Mouse (Mus musculus) kidney, adult 2 months (tissue): ENCODE results near the gene Vrk1. TPM values are rescaled to one million over a fixed set of nuclear protein-coding genes. Genes with fewer than 3 reads are reported as not detected.
A peak's percentile ranks its signal among the peaks of the same experiment; 100 is the strongest.

Experiments
- DNase-seq: peaks from one replicate; pipeline ENCODE4 v3.0.0; 2021
- H3K27ac ChIP-seq: fragments of 200-500 bp; 2 replicates; pipeline ENCODE4 v1.5.1; 2012; ENCODE audit warnings: low read depth, low read length, control low read depth, inconsistent platforms; ENCODE audit not compliant: insufficient read depth
- H3K27me3 ChIP-seq: fragments of 200-500 bp; replicated peaks from 2 replicates; pipeline ENCODE4 v1.6.1; 2012; ENCODE audit warnings: mild to moderate bottlenecking, moderate library complexity, low read length, inconsistent platforms; ENCODE audit not compliant: control insufficient read depth, insufficient read depth
- H3K36me3 ChIP-seq: fragments of 200-500 bp; 2 replicates; pipeline ENCODE4 v1.6.1; 2012; ENCODE audit warnings: mild to moderate bottlenecking, moderate library complexity, low read length, inconsistent platforms; ENCODE audit not compliant: control insufficient read depth, insufficient read depth
- H3K4me1 ChIP-seq: fragments of 200-500 bp; 2 replicates; pipeline ENCODE4 v1.6.1; 2011; ENCODE audit warnings: low read length; ENCODE audit not compliant: control insufficient read depth, insufficient read depth
- H3K4me3 ChIP-seq: fragments of 200-500 bp; 2 replicates; pipeline ENCODE4 v1.5.1; 2011; ENCODE audit warnings: mild to moderate bottlenecking, low read depth, low read length, control low read depth; ENCODE audit not compliant: insufficient read depth
- CTCF ChIP-seq: fragments of 200-500 bp; conservative IDR thresholded peaks from 2 replicates; pipeline ENCODE4 v1.5.1; 2011; ENCODE audit warnings: low read depth, mild to moderate bottlenecking, control low read depth, low read length, moderate library complexity, mixed read lengths; ENCODE audit not compliant: insufficient read depth, insufficient read length
- POLR2A ChIP-seq: fragments of 200-500 bp; IDR thresholded peaks from one replicate; pipeline ENCODE4 v1.6.1; 2011; ENCODE audit warnings: low read depth, low read length, control low read depth
- WGBS: fragments of 180-500 bp; shearing (Covaris S2); methylation state at CpG from one replicate; pipeline ENCODE4 v1.1.7; 2018; 5-methylcytosine and 5-hydroxymethylcytosine counted together
- polyA plus RNA-seq: library from polyadenylated mRNA; depleted of rRNA; stranded (reverse); fragments of >200 nt; gene quantifications from 2 replicates; pipeline ENCODE4 v1.2.3, GENCODE M21; 2012; rRNA removed

Vrk1 gene
- 4.0 and 4.6 TPM in 2 replicates for polyA plus RNA-seq

- peak; percentile 99 for DNase-seq
- H3K4me1 ChIP-seq: no peaks in the 10 kb centered on the region
- no peaks in the 10 kb centered on the region for H3K27me3 ChIP-seq
- WGBS: 1% methylated on average over 72 of the region's 72 CpGs
- H3K27ac ChIP-seq: no peak within 1 kb of the TSS
- TF ChIP-seq POLR2A (no peak), CTCF (no peak)
- H3K36me3 ChIP-seq: no peaks in the 10 kb centered on the region
- peak within 1 kb of the TSS; percentile 69 for H3K4me3 ChIP-seq
Measured at GRCm38 (mm10) chr12:106010065-106010915, at the start of gene Vrk1. TSS of gene Vrk1 (plus strand) at chr12:106010228.

GRCm38 (mm10) chr12:105960592-105961330 is 49.3 kb upstream of the Vrk1 start:
- Histone ChIP-seq H3K27me3 (0 out of 2 replicates have a peak, but pooled peaks cover 2% of the 10 kb centered on the region), H3K27ac (no peak overlapping the region), H3K4me3 (no peak overlapping the region), H3K4me1 (no peaks in the 10 kb centered on the region), H3K36me3 (no peaks in the 10 kb centered on the region)
- no peak for DNase-seq
- 13% methylated on average over 19 of the region's 19 CpGs for WGBS
- no peak for TF ChIP-seq POLR2A
- TF ChIP-seq CTCF: no peak

GRCm38 (mm10) chr12:105961667-105962066 is 48.4 kb upstream of the Vrk1 start:
- Histone ChIP-seq H3K4me1 (no peaks in the 10 kb centered on the region), H3K27ac (no peak overlapping the region), H3K36me3 (no peaks in the 10 kb centered on the region), H3K27me3 (0 out of 2 replicates have a peak, but pooled peaks cover 2% of the 10 kb centered on the region), H3K4me3 (no peak overlapping the region)
- DNase-seq: no peak
- WGBS: 10% methylated on average over 11 of the region's 12 CpGs
- TF ChIP-seq CTCF (no peak), POLR2A (no peak)

GRCm38 (mm10) chr12:105962103-105963011 is 47.7 kb upstream of the Vrk1 start:
- TF ChIP-seq CTCF (peak; percentile 93), POLR2A (no peak)

GRCm38 (mm10) chr12:105963012-105963572 is 46.9 kb upstream of the Vrk1 start:
- peak; percentile 13 for DNase-seq
- H3K27ac ChIP-seq: no peak overlapping the region
- H3K4me3 ChIP-seq: peak overlapping the region; percentile 72
- H3K36me3 ChIP-seq: no peaks in the 10 kb centered on the region
- no peaks in the 10 kb centered on the region for H3K4me1 ChIP-seq
- TF ChIP-seq CTCF (no peak), POLR2A (no peak)
- 4% methylated on average over 30 of the region's 30 CpGs for WGBS
- 0 out of 2 replicates have a peak, but pooled peaks cover 2% of the 10 kb centered on the region for H3K27me3 ChIP-seq

More at GRCm38 (mm10) chr12:105962103-105963011, 47.7 kb upstream of the Vrk1 start:
- Histone ChIP-seq H3K36me3 (no peaks in the 10 kb centered on the region), H3K4me3 (peak overlapping the region; percentile 72), H3K27ac (no peak overlapping the region), H3K27me3 (0 out of 2 replicates have a peak, but pooled peaks cover 2% of the 10 kb centered on the region), H3K4me1 (no peaks in the 10 kb centered on the region)
- WGBS: 1% methylated on average over 37 of the region's 37 CpGs
- peak; percentile 85 for DNase-seq

GRCm38 (mm10) chr12:105966887-105967637 is 43.0 kb upstream of the Vrk1 start:
- Histone ChIP-seq H3K27ac (no peak overlapping the region), H3K4me3 (no peak overlapping the region), H3K27me3 (no peaks in the 10 kb centered on the region), H3K36me3 (no peaks in the 10 kb centered on the region), H3K4me1 (no peaks in the 10 kb centered on the region)
- TF ChIP-seq CTCF (no peak), POLR2A (no peak)
- DNase-seq: no peak
- WGBS: 40% methylated on average over 19 of the region's 19 CpGs
